Mouse (Mus musculus) liver, postnatal 0 days (tissue): ENCODE data around the gene Atg13.
A peak's percentile ranks its signal among the peaks of the same experiment; 100 is the strongest.

ENCODE experiments used
- CTCF ChIP-seq: sonication (generic); IDR thresholded peaks from 2 replicates; pipeline ENCODE4 v1.5.1; 2016; ENCODE audit warnings: antibody characterized with exemption, low read depth
- EP300 ChIP-seq: IDR thresholded peaks from 2 replicates; pipeline ENCODE4 v1.6.1; 2016; ENCODE audit warnings: antibody characterized with exemption, low read depth, mild to moderate bottlenecking

- TF ChIP-seq CTCF = no peak
- TF ChIP-seq EP300 = peak; percentile 75
Observed at GRCm38 (mm10) chr2:91634841-91635240, 75.5 kb downstream of the Atg13 start.
